Mouse (Mus musculus): ENCODE results near the gene Gnb1l. TPM values are rescaled to one million over a fixed set of nuclear protein-coding genes. Genes with fewer than 3 reads are reported as not detected.

Gnb1l gene
- polyA plus RNA-seq, 1 experiment from 2014 or later, result 5.1 TPM

DNA sequence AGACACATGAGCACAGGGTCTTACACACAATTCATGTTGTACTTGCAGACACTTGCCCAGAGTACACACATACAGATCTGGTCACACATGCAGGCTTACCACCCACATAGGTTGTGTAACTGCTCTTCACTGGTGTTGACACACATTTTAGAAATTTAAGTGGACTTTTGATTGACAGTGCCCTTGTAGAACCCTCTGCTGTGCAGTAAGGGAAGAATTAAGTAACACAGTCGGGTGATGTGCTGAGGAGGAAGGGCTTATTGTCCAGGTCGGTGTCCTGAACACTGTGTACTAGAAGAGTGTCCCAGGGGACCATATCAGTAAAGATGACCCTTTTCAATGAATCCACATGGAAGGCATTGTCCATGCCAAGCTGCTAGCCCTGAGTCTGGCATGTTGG lies 95.4 kb downstream of the Gnb1l start:
- ATAC-seq (peak; percentile 92), DNase-seq (no peak)
- no peaks in the 10 kb centered on the region for H3K36me3 ChIP-seq (replicated peaks; ENCODE audit: insufficient read depth, low read length)
- H3K9me3 ChIP-seq (ENCODE audit: low read length), result no peaks in the 10 kb centered on the region
- H3K4me2 ChIP-seq (ENCODE audit: low read depth, low read length), result no peak overlapping the region
- TF ChIP-seq CTCF (IDR thresholded peaks at IDR 0.05; ENCODE audit: low read depth), result no peak
- TF ChIP-seq EP300 (IDR thresholded peaks at IDR 0.05; ENCODE audit: low read depth), result peak; percentile 78; the same call in 1 of the 2 replicates
- no peak overlapping the region for H3K27ac ChIP-seq (ENCODE audit: low read depth)
- peaks cover 42% of the 10 kb centered on the region for H3K27me3 ChIP-seq (ENCODE audit: insufficient read depth, low read length)
- no peak overlapping the region for H3K9ac ChIP-seq (replicated peaks)
- WGBS (ENCODE audit: insufficient replicate concordance), result 43% methylated on average over 2 of the region's 2 CpGs
- H3K4me1 ChIP-seq (ENCODE audit: insufficient read depth), result peaks cover 17% of the 10 kb centered on the region
- H3K4me3 ChIP-seq (ENCODE audit: low read depth, low read length), result no peak overlapping the region

DNA sequence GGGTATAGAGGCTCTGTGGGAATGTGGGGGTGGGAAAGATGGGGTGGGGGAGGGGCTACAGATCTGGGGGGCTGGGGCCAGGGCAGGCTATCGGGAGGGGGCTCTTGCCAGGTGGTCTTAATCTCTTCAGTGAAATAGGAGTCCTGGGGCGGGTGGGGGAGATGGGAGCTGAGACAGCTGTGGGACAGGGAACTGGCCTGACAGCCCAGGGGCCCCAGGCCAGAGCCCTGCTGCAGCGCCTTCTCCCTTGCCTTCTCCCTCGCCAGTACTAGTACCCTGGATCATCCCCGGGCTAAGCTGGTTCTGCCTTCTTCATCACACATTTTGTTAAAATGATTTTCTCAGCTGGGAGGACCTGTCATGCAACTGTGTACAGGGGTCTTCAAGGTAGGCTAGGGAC lies 97.7 kb downstream of the Gnb1l start:
- no peak overlapping the region for H3K4me3 ChIP-seq (ENCODE audit: low read depth, low read length)
- DNase-seq (no peak), ATAC-seq (no peak)
- no peaks in the 10 kb centered on the region for H3K9me3 ChIP-seq (ENCODE audit: low read length)
- no peak overlapping the region for H3K9ac ChIP-seq (replicated peaks)
- no peak overlapping the region for H3K27ac ChIP-seq (ENCODE audit: low read depth)
- 60% methylated on average over 4 of the region's 5 CpGs for WGBS (ENCODE audit: insufficient replicate concordance)
- TF ChIP-seq EP300 (IDR thresholded peaks at IDR 0.05; ENCODE audit: low read depth), result no peak
- no peak for TF ChIP-seq CTCF (IDR thresholded peaks at IDR 0.05; ENCODE audit: low read depth)
- H3K27me3 ChIP-seq (ENCODE audit: insufficient read depth, low read length), result peaks cover 19% of the 10 kb centered on the region
- peaks cover 7% of the 10 kb centered on the region for H3K4me1 ChIP-seq (ENCODE audit: insufficient read depth)
- H3K36me3 ChIP-seq (replicated peaks; ENCODE audit: insufficient read depth, low read length), result no peaks in the 10 kb centered on the region
- no peak overlapping the region for H3K4me2 ChIP-seq (ENCODE audit: low read depth, low read length)

DNA sequence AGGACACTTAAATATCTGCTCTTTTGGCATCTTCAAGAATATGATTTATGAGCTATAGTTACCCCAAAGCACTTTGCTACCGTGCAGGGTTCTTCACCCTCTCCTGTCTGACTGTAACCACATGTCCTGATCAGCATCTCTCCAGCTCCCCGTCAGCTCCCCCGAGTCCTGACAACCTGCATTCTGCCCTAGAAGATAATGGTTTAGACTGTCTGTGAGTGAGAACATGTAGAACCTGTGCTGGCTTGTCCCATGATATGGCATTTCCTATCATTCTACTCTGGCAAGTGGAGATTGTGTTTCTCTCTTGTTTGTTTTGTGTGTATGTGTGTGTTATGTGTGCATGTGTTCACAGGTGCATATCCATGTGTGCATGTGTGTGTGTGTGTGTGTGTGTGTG lies 99.5 kb downstream of the Gnb1l start:
- H3K9me3 ChIP-seq (ENCODE audit: low read length), result no peaks in the 10 kb centered on the region
- no peaks in the 10 kb centered on the region for H3K36me3 ChIP-seq (replicated peaks; ENCODE audit: insufficient read depth, low read length)
- TF ChIP-seq EP300 (IDR thresholded peaks at IDR 0.05; ENCODE audit: low read depth) (no peak), CTCF (IDR thresholded peaks at IDR 0.05; ENCODE audit: low read depth) (no peak)
- H3K4me2 ChIP-seq (ENCODE audit: low read depth, low read length), result no peak overlapping the region
- 0 out of 2 replicates have a peak, but pooled peaks cover 2% of the 10 kb centered on the region for H3K4me1 ChIP-seq (ENCODE audit: insufficient read depth)
- peaks cover 5% of the 10 kb centered on the region; the same call in 1 of the 2 replicates for H3K27me3 ChIP-seq (ENCODE audit: insufficient read depth, low read length)
- 43% methylated on average over 3 of the region's 3 CpGs for WGBS (ENCODE audit: insufficient replicate concordance)
- H3K4me3 ChIP-seq (ENCODE audit: low read depth, low read length), result no peak overlapping the region
- DNase-seq, result no peak
- no peak overlapping the region for H3K27ac ChIP-seq (ENCODE audit: low read depth)
- ATAC-seq, result no peak
- H3K9ac ChIP-seq (replicated peaks), result no peak overlapping the region

DNA sequence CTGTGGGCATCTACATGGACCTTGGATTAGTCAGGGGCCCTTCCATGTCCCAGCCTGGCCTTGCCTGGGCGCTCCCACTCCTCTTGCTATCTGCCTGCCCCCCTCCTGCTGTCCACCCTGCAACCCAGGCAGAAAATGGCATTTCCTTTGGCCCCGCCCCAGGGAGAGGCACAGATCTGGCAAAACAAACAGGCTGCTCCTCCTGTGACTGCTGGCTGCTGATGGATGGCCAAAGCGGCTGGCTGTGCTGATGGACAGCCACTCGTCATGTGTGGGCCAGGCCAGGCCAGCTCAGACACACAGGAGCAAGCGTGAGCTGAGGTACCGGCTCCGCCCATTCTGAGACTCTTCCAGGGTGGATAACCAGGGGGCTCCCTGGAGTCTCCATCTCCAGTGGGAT lies 102.9 kb downstream of the Gnb1l start:
- ATAC-seq (no peak), DNase-seq (no peak)
- WGBS (ENCODE audit: insufficient replicate concordance), result 63% methylated on average over 7 of the region's 7 CpGs
- Histone ChIP-seq H3K9ac (replicated peaks) (no peak overlapping the region), H3K4me3 (ENCODE audit: low read depth, low read length) (no peak overlapping the region), H3K4me1 (ENCODE audit: insufficient read depth) (0 out of 2 replicates have a peak, but pooled peaks cover 2% of the 10 kb centered on the region), H3K27me3 (ENCODE audit: insufficient read depth, low read length) (no peaks in the 10 kb centered on the region), H3K4me2 (ENCODE audit: low read depth, low read length) (no peak overlapping the region), H3K36me3 (replicated peaks; ENCODE audit: insufficient read depth, low read length) (no peaks in the 10 kb centered on the region), H3K9me3 (ENCODE audit: low read length) (no peaks in the 10 kb centered on the region), H3K27ac (ENCODE audit: low read depth) (no peak overlapping the region)
- no peak for TF ChIP-seq CTCF (IDR thresholded peaks at IDR 0.05; ENCODE audit: low read depth)
- no peak for TF ChIP-seq EP300 (IDR thresholded peaks at IDR 0.05; ENCODE audit: low read depth)

DNA sequence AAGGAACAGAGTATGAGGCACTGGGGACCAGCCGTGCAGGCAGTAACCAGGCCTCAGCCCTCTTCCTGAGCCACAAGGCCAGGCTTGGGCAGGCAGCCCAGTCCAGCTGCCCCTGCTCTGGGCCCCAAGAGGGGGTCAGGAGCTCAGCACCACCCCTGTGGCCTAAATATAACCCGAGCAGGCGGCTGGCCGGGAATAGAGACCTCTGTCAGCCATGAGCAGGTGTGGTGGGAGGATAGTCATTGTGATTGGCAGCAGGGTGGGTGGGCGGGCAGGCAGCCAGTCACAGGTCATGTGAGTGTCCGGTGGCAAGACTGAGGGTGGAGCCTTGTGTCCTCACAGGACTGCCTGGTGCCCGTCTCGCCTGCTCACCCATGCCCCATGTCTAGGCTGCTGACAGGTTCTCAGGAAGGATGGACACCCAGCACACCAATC lies 105.8 kb downstream of the Gnb1l start:
- 0 out of 2 replicates have a peak, but pooled peaks cover 2% of the 10 kb centered on the region for H3K4me1 ChIP-seq (ENCODE audit: insufficient read depth)
- ATAC-seq (peak; percentile 89), DNase-seq (peak; percentile 49)
- H3K9ac ChIP-seq (replicated peaks), result no peak overlapping the region; the same call in 1 of the 2 replicates
- H3K36me3 ChIP-seq (replicated peaks; ENCODE audit: insufficient read depth, low read length), result no peaks in the 10 kb centered on the region
- no peak overlapping the region for H3K27ac ChIP-seq (ENCODE audit: low read depth)
- TF ChIP-seq EP300 (IDR thresholded peaks at IDR 0.05; ENCODE audit: low read depth) (no peak), CTCF (IDR thresholded peaks at IDR 0.05; ENCODE audit: low read depth) (no peak)
- H3K9me3 ChIP-seq (ENCODE audit: low read length), result no peaks in the 10 kb centered on the region
- H3K27me3 ChIP-seq (ENCODE audit: insufficient read depth, low read length), result 0 out of 2 replicates have a peak, but pooled peaks cover 8% of the 10 kb centered on the region
- no peak overlapping the region for H3K4me3 ChIP-seq (ENCODE audit: low read depth, low read length)
- WGBS (ENCODE audit: insufficient replicate concordance), result 51% methylated on average over 8 of the region's 8 CpGs
- no peak overlapping the region for H3K4me2 ChIP-seq (ENCODE audit: low read depth, low read length)

DNA sequence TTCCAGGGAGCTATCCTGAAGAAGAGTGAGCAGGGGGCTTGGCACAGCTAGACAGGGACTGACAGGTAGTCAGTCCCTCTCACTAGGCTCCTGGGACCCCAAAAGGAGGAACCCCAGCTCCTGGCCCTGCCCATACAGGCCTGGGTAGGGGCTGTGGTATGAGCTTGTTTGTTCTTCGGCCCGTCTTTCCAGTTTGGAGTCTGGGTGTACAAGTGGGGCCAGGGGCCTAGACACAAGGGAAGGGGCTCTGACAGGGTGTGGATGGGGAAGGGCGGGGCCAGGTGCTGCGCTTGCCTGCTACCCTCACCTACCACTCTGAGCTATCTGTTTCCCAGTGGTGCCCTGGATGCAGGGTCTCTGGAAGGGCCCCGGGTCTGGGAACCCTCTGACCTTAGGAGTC lies 107.2 kb downstream of the Gnb1l start:
- 75% methylated on average over 5 of the region's 5 CpGs for WGBS (ENCODE audit: insufficient replicate concordance)
- no peak overlapping the region for H3K4me2 ChIP-seq (ENCODE audit: low read depth, low read length)
- no peak for TF ChIP-seq EP300 (IDR thresholded peaks at IDR 0.05; ENCODE audit: low read depth)
- no peak for TF ChIP-seq CTCF (IDR thresholded peaks at IDR 0.05; ENCODE audit: low read depth)
- H3K4me3 ChIP-seq (ENCODE audit: low read depth, low read length), result no peak overlapping the region
- no peaks in the 10 kb centered on the region for H3K9me3 ChIP-seq (ENCODE audit: low read length)
- DNase-seq, result no peak
- H3K27me3 ChIP-seq (ENCODE audit: insufficient read depth, low read length), result 0 out of 2 replicates have a peak, but pooled peaks cover 17% of the 10 kb centered on the region
- H3K36me3 ChIP-seq (replicated peaks; ENCODE audit: insufficient read depth, low read length), result no peaks in the 10 kb centered on the region
- H3K4me1 ChIP-seq (ENCODE audit: insufficient read depth), result 0 out of 2 replicates have a peak, but pooled peaks cover 2% of the 10 kb centered on the region
- H3K27ac ChIP-seq (ENCODE audit: low read depth), result no peak overlapping the region
- H3K9ac ChIP-seq (replicated peaks), result no peak overlapping the region
- ATAC-seq, result no peak

Measured in liver, postnatal 0 days (tissue).